Mouse (Mus musculus) heart, embryonic 13.5 days (tissue): ENCODE results near the gene Olfr71. TPM values are rescaled to one million over a fixed set of nuclear protein-coding genes. Genes with fewer than 3 reads are reported as not detected.

Experiments used
- ATAC-seq: fragments of 200-750 bp; cut with Nextera tagmentation; 2 replicates; pipeline ENCODE4 v1.8.0; 2017; ENCODE audit warnings: moderate TSS enrichment; ENCODE audit not compliant: insufficient number of reproducible peaks, low FRiP score, low TSS enrichment; ENCODE audit errors: extremely low read depth
- H3K27ac ChIP-seq: fragments of 300-500 bp; sonication (generic); replicated peaks from 2 replicates; pipeline ENCODE4 v1.5.1; 2015; ENCODE audit warnings: moderate library complexity, mild to moderate bottlenecking, inconsistent platforms
- H3K27me3 ChIP-seq: fragments of 300-500 bp; sonication (generic); replicated peaks from 2 replicates; pipeline ENCODE4 v1.6.1; 2015; ENCODE audit warnings: mild to moderate bottlenecking, inconsistent platforms
- H3K36me3 ChIP-seq: fragments of 300-500 bp; sonication (generic); 2 replicates; pipeline ENCODE4 v1.6.1; 2015; ENCODE audit warnings: mild to moderate bottlenecking, inconsistent platforms
- H3K4me1 ChIP-seq: fragments of 300-500 bp; sonication (generic); 2 replicates; pipeline ENCODE4 v1.6.1; 2015; ENCODE audit warnings: inconsistent platforms
- H3K4me2 ChIP-seq: fragments of 300-500 bp; sonication (generic); 2 replicates; pipeline ENCODE4 v1.6.1; 2015; ENCODE audit warnings: inconsistent platforms, mild to moderate bottlenecking, moderate library complexity
- H3K4me3 ChIP-seq: fragments of 300-500 bp; sonication (generic); 2 replicates; pipeline ENCODE4 v1.5.1; 2015; ENCODE audit warnings: moderate library complexity, mild to moderate bottlenecking, inconsistent platforms
- H3K9ac ChIP-seq: fragments of 300-500 bp; sonication (generic); 2 replicates; pipeline ENCODE4 v1.6.1; 2015; ENCODE audit warnings: inconsistent platforms, mild to moderate bottlenecking, moderate library complexity
- H3K9me3 ChIP-seq: fragments of 300-500 bp; sonication (generic); 2 replicates; pipeline ENCODE4 v1.6.1; 2016; ENCODE audit warnings: inconsistent platforms
- WGBS: fragments of 180-500 bp; shearing (Covaris S2); methylation state at CpG from one replicate; pipeline ENCODE4 v1.1.7; 2015; ENCODE audit warnings: mixed read lengths; 5-methylcytosine and 5-hydroxymethylcytosine counted together
- polyA plus RNA-seq: library from polyadenylated mRNA; unstranded; fragments of >200 nt; fragmentation: Nextera tagmentation; extraction: Ambion mirVana; gene quantifications from 2 replicates; pipeline ENCODE4 v1.2.1, GENCODE M21; 2015

The Olfr71 gene
- polyA plus RNA-seq, 1 experiment from 2014 or later: not detected

- Histone ChIP-seq H3K9me3 (no peaks in the 10 kb centered on the region), H3K36me3 (no peaks in the 10 kb centered on the region), H3K9ac (0 out of 2 replicates have a peak overlapping the region, but pooled peaks have one; percentile 44), H3K4me1 (peaks cover 20% of the 10 kb centered on the region), H3K27me3 (peaks cover 16% of the 10 kb centered on the region; the same call in 1 of the 2 replicates), H3K4me2 (peak overlapping the region; percentile 48), H3K27ac (peak overlapping the region; percentile 70), H3K4me3 (no peak overlapping the region)
- ATAC-seq: no peak
- WGBS: 2% methylated on average over 2 of the region's 2 CpGs
Measured at GRCm38 (mm10) chr4:43711821-43712220, 1.8 kb upstream of the Olfr71 start.

GRCm38 (mm10) chr4:43705991-43706390, 4.1 kb downstream of the Olfr71 start:
- no peaks in the 10 kb centered on the region for H3K36me3 ChIP-seq
- H3K4me1 ChIP-seq: peaks cover 8% of the 10 kb centered on the region; the same call in 1 of the 2 replicates
- H3K27ac ChIP-seq: no peak overlapping the region
- no peak overlapping the region for H3K4me2 ChIP-seq
- no peaks in the 10 kb centered on the region for H3K9me3 ChIP-seq
- no peak for ATAC-seq
- H3K4me3 ChIP-seq: no peak overlapping the region
- 76% methylated on average over 13 of the region's 13 CpGs for WGBS
- no peak overlapping the region for H3K9ac ChIP-seq
- 0 out of 2 replicates have a peak, but pooled peaks cover 13% of the 10 kb centered on the region for H3K27me3 ChIP-seq

- Histone ChIP-seq H3K9ac (no peak overlapping the region), H3K9me3 (no peaks in the 10 kb centered on the region), H3K4me3 (no peak overlapping the region), H3K36me3 (no peaks in the 10 kb centered on the region), H3K4me1 (no peaks in the 10 kb centered on the region), H3K27ac (no peak overlapping the region), H3K4me2 (no peak overlapping the region), H3K27me3 (peaks cover 11% of the 10 kb centered on the region; the same call in 1 of the 2 replicates)
- WGBS: 81% methylated on average over 8 of the region's 8 CpGs
- no peak for ATAC-seq
Measured at GRCm38 (mm10) chr4:43703851-43704250, 6.2 kb downstream of the Olfr71 start.

GRCm38 (mm10) chr4:43703439-43703838, 6.6 kb downstream of the Olfr71 start:
- H3K9ac ChIP-seq: no peak overlapping the region
- H3K4me2 ChIP-seq: no peak overlapping the region
- H3K27me3 ChIP-seq: peaks cover 11% of the 10 kb centered on the region; the same call in 1 of the 2 replicates
- H3K4me1 ChIP-seq: no peaks in the 10 kb centered on the region
- WGBS: 65% methylated on average over 6 of the region's 6 CpGs
- H3K9me3 ChIP-seq: no peaks in the 10 kb centered on the region
- no peak overlapping the region for H3K4me3 ChIP-seq
- no peak overlapping the region for H3K27ac ChIP-seq
- no peak for ATAC-seq
- no peaks in the 10 kb centered on the region for H3K36me3 ChIP-seq

- no peak within 1 kb of the TSS for H3K9ac ChIP-seq
- no peaks in the 10 kb centered on the region for H3K9me3 ChIP-seq
- H3K27me3 ChIP-seq: no peaks in the 10 kb centered on the region; the same call in 1 of the 2 replicates
- no peak for ATAC-seq
- peaks cover 8% of the 10 kb centered on the region for H3K4me1 ChIP-seq
- H3K4me3 ChIP-seq: no peak within 1 kb of the TSS
- 77% methylated on average over 6 of the region's 6 CpGs for WGBS
- H3K4me2 ChIP-seq: no peak within 1 kb of the TSS
- H3K36me3 ChIP-seq: no peaks in the 10 kb centered on the region
- no peak within 1 kb of the TSS for H3K27ac ChIP-seq
Measured at GRCm38 (mm10) chr4:43700707-43701106, 9.3 kb downstream of the Olfr71 start, which contains the start of gene Olfr70. TSS of gene Olfr70 (minus strand) at chr4:43700807.

- no peaks in the 10 kb centered on the region; the same call in 1 of the 2 replicates for H3K27me3 ChIP-seq
- ATAC-seq: no peak
- 84% methylated on average over 13 of the region's 13 CpGs for WGBS
- peaks cover 35% of the 10 kb centered on the region for H3K4me1 ChIP-seq
- no peaks in the 10 kb centered on the region for H3K9me3 ChIP-seq
- H3K27ac ChIP-seq: no peak overlapping the region
- no peak overlapping the region for H3K4me2 ChIP-seq
- H3K36me3 ChIP-seq: no peaks in the 10 kb centered on the region
- no peak overlapping the region for H3K9ac ChIP-seq
- H3K4me3 ChIP-seq: no peak overlapping the region
Measured at GRCm38 (mm10) chr4:43696561-43696960, 13.5 kb downstream of the Olfr71 start.

GRCm38 (mm10) chr4:43695249-43695671, 14.8 kb downstream of the Olfr71 start:
- ATAC-seq: no peak

GRCm38 (mm10) chr4:43694439-43695248, 15.4 kb downstream of the Olfr71 start:
- 75% methylated on average over 1 of the region's 1 CpGs for WGBS
- ATAC-seq: no peak
- Histone ChIP-seq H3K9me3 (no peaks in the 10 kb centered on the region), H3K9ac (no peak overlapping the region), H3K4me2 (no peak overlapping the region), H3K36me3 (peaks cover 6% of the 10 kb centered on the region), H3K27ac (peak overlapping the region; percentile 64), H3K4me1 (peaks cover 35% of the 10 kb centered on the region), H3K27me3 (no peaks in the 10 kb centered on the region; the same call in 1 of the 2 replicates), H3K4me3 (no peak overlapping the region)

More at GRCm38 (mm10) chr4:43695249-43695671, 14.8 kb downstream of the Olfr71 start:
- H3K4me1 ChIP-seq: peaks cover 35% of the 10 kb centered on the region
- no peak overlapping the region for H3K4me3 ChIP-seq
- H3K27ac ChIP-seq: peak overlapping the region; percentile 64
- no peak overlapping the region for H3K4me2 ChIP-seq
- WGBS: 17% methylated on average over 9 of the region's 9 CpGs
- no peaks in the 10 kb centered on the region for H3K9me3 ChIP-seq
- H3K36me3 ChIP-seq: no peaks in the 10 kb centered on the region
- no peak overlapping the region for H3K9ac ChIP-seq
- H3K27me3 ChIP-seq: no peaks in the 10 kb centered on the region; the same call in 1 of the 2 replicates

- H3K27ac ChIP-seq: 0 out of 2 replicates have a peak overlapping the region, but pooled peaks have one; percentile 5
Measured at GRCm38 (mm10) chr4:43693806-43694241, 16.2 kb downstream of the Olfr71 start.

GRCm38 (mm10) chr4:43691026-43691425, 19.0 kb downstream of the Olfr71 start:
- H3K27me3 ChIP-seq: no peaks in the 10 kb centered on the region
- H3K9ac ChIP-seq: no peak overlapping the region
- H3K4me2 ChIP-seq: no peak overlapping the region
- H3K4me3 ChIP-seq: no peak overlapping the region
- H3K27ac ChIP-seq: no peak overlapping the region
- no peak for ATAC-seq
- peaks cover 29% of the 10 kb centered on the region for H3K4me1 ChIP-seq
- no peaks in the 10 kb centered on the region for H3K9me3 ChIP-seq
- WGBS: 68% methylated on average over 5 of the region's 5 CpGs
- H3K36me3 ChIP-seq: peaks cover 27% of the 10 kb centered on the region

More at GRCm38 (mm10) chr4:43693806-43694241, 16.2 kb downstream of the Olfr71 start:
- peaks cover 35% of the 10 kb centered on the region for H3K4me1 ChIP-seq
- WGBS: 31% methylated on average over 5 of the region's 5 CpGs
- H3K27me3 ChIP-seq: no peaks in the 10 kb centered on the region
- peaks cover 14% of the 10 kb centered on the region for H3K36me3 ChIP-seq
- ATAC-seq: no peak
- no peak overlapping the region for H3K4me2 ChIP-seq
- H3K4me3 ChIP-seq: no peak overlapping the region
- H3K9ac ChIP-seq: no peak overlapping the region
- no peaks in the 10 kb centered on the region for H3K9me3 ChIP-seq

GRCm38 (mm10) chr4:43690021-43690420, 20.0 kb downstream of the Olfr71 start:
- Histone ChIP-seq H3K9ac (no peak overlapping the region), H3K36me3 (peaks cover 38% of the 10 kb centered on the region), H3K4me1 (peaks cover 20% of the 10 kb centered on the region), H3K9me3 (no peaks in the 10 kb centered on the region), H3K27me3 (no peaks in the 10 kb centered on the region), H3K4me2 (no peak overlapping the region), H3K27ac (no peak overlapping the region), H3K4me3 (no peak overlapping the region)
- ATAC-seq: no peak
- WGBS: 91% methylated on average over 17 of the region's 17 CpGs
